Mouse (Mus musculus): ENCODE measurements around the gene Cpt1c. TPM values are rescaled to one million over a fixed set of nuclear protein-coding genes. Genes with fewer than 3 reads are reported as not detected.
A peak's percentile ranks its signal among the peaks of the same experiment; 100 is the strongest.

The Cpt1c gene
- total RNA-seq, 2 experiments from 2014 or later, result 1.3 to 11.5 TPM

- no peak for ATAC-seq (replicated peaks; ENCODE audit: low FRiP score, low TSS enrichment, poor library complexity, severe bottlenecking)
Observed at GRCm38 (mm10) chr7:45002440-45002839, 27.8 kb upstream of the Cpt1c start.

GRCm38 (mm10) chr7:45000539-45001114, 26.0 kb upstream of the Cpt1c start:
- no peak for ATAC-seq (replicated peaks; ENCODE audit: low FRiP score, low TSS enrichment, poor library complexity, severe bottlenecking)

GRCm38 (mm10) chr7:44999753-45000152, 25.1 kb upstream of the Cpt1c start:
- no peak for ATAC-seq (replicated peaks; ENCODE audit: low FRiP score, low TSS enrichment, poor library complexity, severe bottlenecking)

GRCm38 (mm10) chr7:44998501-44998955, 23.9 kb upstream of the Cpt1c start, which contains the start of gene Bcl2l12:
Bcl2l12 (minus strand) TSS chr7:44998712.
- ATAC-seq (replicated peaks; ENCODE audit: low FRiP score, low TSS enrichment, poor library complexity, severe bottlenecking), result peak; percentile 18; the same call in 1 of the 2 replicates

GRCm38 (mm10) chr7:44997940-44998428, 23.3 kb upstream of the Cpt1c start:
- ATAC-seq (replicated peaks; ENCODE audit: low FRiP score, low TSS enrichment, poor library complexity, severe bottlenecking), result no peak

- peak; percentile 91 for ATAC-seq (replicated peaks; ENCODE audit: low FRiP score, low TSS enrichment, poor library complexity, severe bottlenecking)
Observed at GRCm38 (mm10) chr7:44997231-44997939, 22.7 kb upstream of the Cpt1c start, which contains the start of gene Irf3. Irf3 (plus strand) TSS chr7:44997648.

- no peak for ATAC-seq (replicated peaks; ENCODE audit: low FRiP score, low TSS enrichment, poor library complexity, severe bottlenecking)
Observed at GRCm38 (mm10) chr7:44996672-44997071, 22.0 kb upstream of the Cpt1c start.

GRCm38 (mm10) chr7:44986879-44987718, 12.4 kb upstream of the Cpt1c start:
- ATAC-seq (replicated peaks; ENCODE audit: low FRiP score, low TSS enrichment, poor library complexity, severe bottlenecking), result peak; percentile 22

- ATAC-seq (replicated peaks; ENCODE audit: low FRiP score, low TSS enrichment, poor library complexity, severe bottlenecking), result peak; percentile 89
Observed at GRCm38 (mm10) chr7:44986192-44986878, 11.7 kb upstream of the Cpt1c start, which contains the start of gene Prmt1. Prmt1 (minus strand) TSS chr7:44986568.

- no peak for ATAC-seq (replicated peaks; ENCODE audit: low FRiP score, low TSS enrichment, poor library complexity, severe bottlenecking)
Observed at GRCm38 (mm10) chr7:44985595-44986191, 11.0 kb upstream of the Cpt1c start.

GRCm38 (mm10) chr7:44984833-44985164, 10.1 kb upstream of the Cpt1c start:
- no peak for ATAC-seq (replicated peaks; ENCODE audit: low FRiP score, low TSS enrichment, poor library complexity, severe bottlenecking)

GRCm38 (mm10) chr7:44983944-44984832, 9.5 kb upstream of the Cpt1c start:
- ATAC-seq (replicated peaks; ENCODE audit: low FRiP score, low TSS enrichment, poor library complexity, severe bottlenecking), result no peak

GRCm38 (mm10) chr7:44983085-44983484, 8.4 kb upstream of the Cpt1c start:
- ATAC-seq (replicated peaks; ENCODE audit: low FRiP score, low TSS enrichment, poor library complexity, severe bottlenecking), result 0 out of 2 replicates have a peak, but pooled peaks have one; percentile 28

GRCm38 (mm10) chr7:44981539-44981938, 6.9 kb upstream of the Cpt1c start:
- ATAC-seq (replicated peaks; ENCODE audit: low FRiP score, low TSS enrichment, poor library complexity, severe bottlenecking), result no peak

GRCm38 (mm10) chr7:44978300-44978699, 3.6 kb upstream of the Cpt1c start:
- no peak for ATAC-seq (replicated peaks; ENCODE audit: low FRiP score, low TSS enrichment, poor library complexity, severe bottlenecking)

GRCm38 (mm10) chr7:44975117-44975419, 417 bp upstream of the Cpt1c start:
- ATAC-seq (replicated peaks; ENCODE audit: low FRiP score, low TSS enrichment, poor library complexity, severe bottlenecking), result no peak

- ATAC-seq (replicated peaks; ENCODE audit: low FRiP score, low TSS enrichment, poor library complexity, severe bottlenecking), result no peak
Observed at GRCm38 (mm10) chr7:44973415-44974130, 1.1 kb downstream of the Cpt1c start.

- no peak for ATAC-seq (replicated peaks; ENCODE audit: low FRiP score, low TSS enrichment, poor library complexity, severe bottlenecking)
Observed at GRCm38 (mm10) chr7:44971142-44971541, 3.5 kb downstream of the Cpt1c start.
